Mouse (Mus musculus) ES-Bruce4 (cell line): ENCODE results near the gene Cpb2. TPM values are rescaled to one million over a fixed set of nuclear protein-coding genes. Genes with fewer than 3 reads are reported as not detected.

Experiments
- H3K27ac ChIP-seq: 2 replicates; pipeline ENCODE4 v1.5.1; 2012; ENCODE audit warnings: low read length, inconsistent platforms; ENCODE audit not compliant: insufficient read depth
- H3K27me3 ChIP-seq: 2 replicates; pipeline ENCODE4 v1.6.1; 2012; ENCODE audit warnings: mild to moderate bottlenecking, low read length, inconsistent platforms; ENCODE audit not compliant: control insufficient read depth, poor library complexity, insufficient read depth, severe bottlenecking
- H3K36me3 ChIP-seq: 2 replicates; pipeline ENCODE4 v1.6.1; 2012; ENCODE audit warnings: inconsistent platforms, mild to moderate bottlenecking, low read length, moderate library complexity; ENCODE audit not compliant: control insufficient read depth, poor library complexity, insufficient read depth, severe bottlenecking
- H3K4me1 ChIP-seq: one replicate; pipeline ENCODE4 v1.8.1; 2011; ENCODE audit warnings: low read length; ENCODE audit not compliant: control insufficient read depth, insufficient read depth
- H3K4me3 ChIP-seq: 2 replicates; pipeline ENCODE4 v1.5.1; 2011; ENCODE audit warnings: low read depth, mild to moderate bottlenecking, low read length
- H3K9ac ChIP-seq: 2 replicates; pipeline ENCODE4 v1.6.1; 2012; ENCODE audit warnings: low read depth, mild to moderate bottlenecking, inconsistent platforms; ENCODE audit not compliant: poor library complexity, severe bottlenecking
- H3K9me3 ChIP-seq: replicated peaks from 2 replicates; pipeline ENCODE4 v1.6.1; 2012; ENCODE audit warnings: mild to moderate bottlenecking, low read length, inconsistent platforms; ENCODE audit not compliant: control insufficient read depth, poor library complexity, insufficient read depth, severe bottlenecking
- CTCF ChIP-seq: IDR thresholded peaks from one replicate; pipeline ENCODE4 v1.8.1; 2011; ENCODE audit warnings: low read depth, low read length
- EP300 ChIP-seq: IDR thresholded peaks from 2 replicates; pipeline ENCODE4 v1.6.1; 2011; ENCODE audit warnings: low read depth, low read length; ENCODE audit not compliant: insufficient read depth
- POLR2A ChIP-seq: IDR thresholded peaks from one replicate; pipeline ENCODE4 v1.8.1; 2011; ENCODE audit warnings: low read length; ENCODE audit not compliant: insufficient read depth
- polyA plus RNA-seq: library from polyadenylated mRNA; stranded (reverse); fragments of >200 nt; gene quantifications from 2 replicates; pipeline ENCODE4 v1.2.4, GENCODE M21; 2011; ENCODE audit warnings: low read depth; ENCODE audit not compliant: missing spikeins, insufficient read depth, insufficient read length

Gene Cpb2
- polyA plus RNA-seq, 1 experiment: not detected

DNA sequence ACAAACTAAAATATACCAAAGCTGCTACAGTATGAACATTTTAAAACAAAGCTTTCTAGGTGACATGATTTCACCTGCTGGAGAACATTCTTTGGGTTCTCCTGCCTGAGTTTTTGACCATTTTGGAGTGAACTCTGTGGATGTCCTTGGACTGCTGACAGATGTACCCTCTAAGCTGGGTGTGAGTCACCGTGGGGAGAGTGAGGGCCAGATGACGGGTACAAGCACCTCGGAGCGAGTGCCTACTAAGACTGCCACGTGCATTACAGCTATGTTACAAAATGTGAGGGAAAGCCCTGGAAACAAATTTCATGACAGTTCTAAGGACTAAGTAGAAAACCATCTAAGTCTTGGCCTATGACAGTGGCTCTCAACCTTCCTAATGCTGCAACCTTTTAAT, 27.4 kb downstream of the Cpb2 start:
- Histone ChIP-seq H3K27me3 (no peaks in the 10 kb centered on the region), H3K9ac (no peak overlapping the region), H3K9me3 (no peaks in the 10 kb centered on the region), H3K36me3 (no peaks in the 10 kb centered on the region), H3K4me1 (no peaks in the 10 kb centered on the region), H3K4me3 (no peak overlapping the region), H3K27ac (no peak overlapping the region)
- TF ChIP-seq POLR2A: no peak
- TF ChIP-seq CTCF: no peak
- TF ChIP-seq EP300: no peak

DNA sequence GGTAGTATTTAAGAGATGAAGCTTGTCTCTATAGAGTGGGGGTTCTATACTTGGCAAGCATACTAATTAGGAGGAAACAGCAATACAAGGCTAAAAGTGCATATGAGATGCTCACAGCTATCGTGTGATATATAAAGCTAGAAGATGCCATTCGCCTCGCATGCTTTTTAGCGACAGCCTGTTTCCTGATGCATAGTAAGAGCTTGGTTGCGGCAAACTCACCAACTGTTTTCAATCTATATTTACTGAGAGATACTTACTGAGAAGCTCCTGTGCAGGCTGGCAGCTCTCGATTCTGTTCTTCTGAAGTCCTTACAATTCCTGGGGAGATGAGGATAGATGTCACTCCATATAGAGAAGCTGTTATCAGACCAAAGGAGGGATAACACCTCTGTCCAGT, 37.6 kb downstream of the Cpb2 start:
- no peak overlapping the region for H3K27ac ChIP-seq
- H3K9ac ChIP-seq: no peak overlapping the region
- H3K9me3 ChIP-seq: no peaks in the 10 kb centered on the region
- H3K36me3 ChIP-seq: no peaks in the 10 kb centered on the region
- TF ChIP-seq POLR2A (no peak), EP300 (no peak), CTCF (no peak)
- H3K4me1 ChIP-seq: no peaks in the 10 kb centered on the region
- H3K27me3 ChIP-seq: no peaks in the 10 kb centered on the region; the same call in 1 of the 2 replicates
- no peak overlapping the region for H3K4me3 ChIP-seq

- no peak overlapping the region for H3K9ac ChIP-seq
- H3K4me1 ChIP-seq: no peaks in the 10 kb centered on the region
- no peak for TF ChIP-seq CTCF
- TF ChIP-seq POLR2A: no peak
- no peak for TF ChIP-seq EP300
Observed at GRCm38 (mm10) chr14:75280406-75280805, 38.3 kb downstream of the Cpb2 start.

DNA sequence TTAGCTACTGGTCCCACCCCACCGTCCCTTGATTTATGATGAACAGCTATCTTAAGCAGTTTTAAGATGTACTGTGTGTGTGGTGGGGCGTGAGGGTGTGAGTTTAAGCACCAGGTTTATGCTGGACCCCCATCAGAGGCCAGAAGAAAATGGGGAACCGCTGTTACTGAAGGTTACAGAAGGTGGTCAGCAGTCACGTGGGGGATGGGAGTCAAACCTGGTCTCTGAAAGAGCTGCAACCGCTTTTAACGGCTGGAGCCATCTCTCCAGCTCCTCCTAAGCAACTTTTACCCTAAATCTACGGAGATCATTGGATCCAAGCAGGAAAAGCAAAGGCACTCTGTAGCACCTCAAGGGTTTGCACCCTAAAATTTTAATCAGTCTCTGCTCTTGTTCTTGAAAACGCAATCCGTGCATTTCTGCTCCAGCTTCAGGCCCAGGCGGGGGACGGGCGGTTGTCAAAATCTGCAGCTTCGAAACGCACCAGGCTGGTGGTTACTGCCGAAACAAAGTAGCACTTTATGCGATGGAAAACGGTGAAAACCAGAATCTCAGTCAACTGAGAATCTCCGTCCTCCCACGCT, 41.6 kb downstream of the Cpb2 start:
- TF ChIP-seq EP300 (no peak), POLR2A (no peak), CTCF (no peak)
- H3K4me3 ChIP-seq: peak overlapping the region; percentile 93
- no peaks in the 10 kb centered on the region; the same call in 1 of the 2 replicates for H3K27me3 ChIP-seq
- H3K4me1 ChIP-seq: no peaks in the 10 kb centered on the region
- peak overlapping the region; percentile 64 for H3K9ac ChIP-seq
- H3K27ac ChIP-seq: no peak overlapping the region
- H3K9me3 ChIP-seq: no peaks in the 10 kb centered on the region
- no peaks in the 10 kb centered on the region for H3K36me3 ChIP-seq

More at GRCm38 (mm10) chr14:75280406-75280805, 38.3 kb downstream of the Cpb2 start:
- Histone ChIP-seq H3K27me3 (no peaks in the 10 kb centered on the region; the same call in 1 of the 2 replicates), H3K27ac (no peak overlapping the region), H3K36me3 (no peaks in the 10 kb centered on the region), H3K9me3 (no peaks in the 10 kb centered on the region), H3K4me3 (no peak overlapping the region)

DNA sequence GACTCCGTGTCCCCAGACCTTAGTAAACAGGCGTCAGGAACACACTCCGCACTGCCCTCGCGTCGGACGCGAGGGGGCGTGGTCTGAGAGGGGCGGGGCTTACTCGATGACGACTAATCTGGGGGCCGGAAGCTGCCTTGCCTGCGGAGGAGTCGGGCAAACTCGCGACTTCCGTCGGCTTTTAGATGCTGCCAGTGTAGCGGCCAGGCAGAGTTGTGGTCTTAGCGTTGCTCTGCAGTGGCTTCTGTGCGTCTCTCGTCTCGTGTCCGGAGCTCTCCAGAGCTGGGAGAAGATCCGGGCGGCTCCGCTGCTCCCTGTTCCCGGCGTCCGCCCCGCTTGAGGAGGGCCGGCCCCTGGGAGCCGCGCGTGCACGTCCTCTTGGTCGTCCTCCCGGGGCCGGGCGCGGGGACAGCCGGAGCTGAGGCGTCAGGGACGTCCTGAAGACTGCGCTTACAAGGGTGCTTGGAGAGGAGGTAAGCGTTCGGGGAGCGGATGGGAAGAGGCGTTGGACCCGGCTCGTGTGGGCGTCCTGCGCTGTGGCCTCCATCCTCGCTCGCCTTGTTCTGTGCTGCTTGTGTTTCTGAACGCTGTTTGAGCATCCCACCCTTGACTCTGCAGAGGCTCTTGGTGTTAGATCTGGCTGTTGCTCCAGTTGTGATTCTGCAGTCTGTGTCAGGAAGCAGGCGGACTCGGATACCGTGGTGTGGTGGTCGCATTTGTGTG, 42.3 kb downstream of the Cpb2 start, which contains the start of gene Zc3h13:
TSS of gene Zc3h13 (plus strand) at position 181 of the 723 bp plus-strand sequence.
- no peak for TF ChIP-seq CTCF
- peak; percentile 19; the same call in 1 of the 2 replicates for TF ChIP-seq EP300
- peak; percentile 83 for TF ChIP-seq POLR2A
- Histone ChIP-seq H3K36me3 (no peaks in the 10 kb centered on the region), H3K4me3 (peak within 1 kb of the TSS; percentile 93), H3K27ac (no peak within 1 kb of the TSS), H3K27me3 (no peaks in the 10 kb centered on the region), H3K4me1 (no peaks in the 10 kb centered on the region), H3K9ac (peak within 1 kb of the TSS; percentile 64), H3K9me3 (no peaks in the 10 kb centered on the region)

GRCm38 (mm10) chr14:75301081-75301480, 59.0 kb downstream of the Cpb2 start:
- Histone ChIP-seq H3K27ac (no peak overlapping the region), H3K27me3 (no peaks in the 10 kb centered on the region), H3K9ac (no peak overlapping the region), H3K9me3 (no peaks in the 10 kb centered on the region), H3K4me1 (no peaks in the 10 kb centered on the region), H3K4me3 (no peak overlapping the region), H3K36me3 (no peaks in the 10 kb centered on the region)
- TF ChIP-seq POLR2A (no peak), CTCF (no peak)
